Mouse (Mus musculus) testis, adult 2 months (tissue): Measurements from ENCODE around the gene Gabrr1.

Experiments used
- CTCF ChIP-seq: fragments of 200-500 bp; IDR thresholded peaks from 2 replicates; pipeline ENCODE4 v1.5.1; 2012; ENCODE audit warnings: low read depth, mild to moderate bottlenecking, inconsistent platforms, low read length, moderate library complexity; ENCODE audit not compliant: control insufficient read depth, insufficient read depth, insufficient replicate concordance
- POLR2A ChIP-seq: fragments of 200-500 bp; IDR thresholded peaks from 2 replicates; pipeline ENCODE4 v1.6.1; 2012; ENCODE audit warnings: low read depth, mild to moderate bottlenecking, inconsistent platforms, low read length, moderate library complexity; ENCODE audit not compliant: control insufficient read depth

DNA sequence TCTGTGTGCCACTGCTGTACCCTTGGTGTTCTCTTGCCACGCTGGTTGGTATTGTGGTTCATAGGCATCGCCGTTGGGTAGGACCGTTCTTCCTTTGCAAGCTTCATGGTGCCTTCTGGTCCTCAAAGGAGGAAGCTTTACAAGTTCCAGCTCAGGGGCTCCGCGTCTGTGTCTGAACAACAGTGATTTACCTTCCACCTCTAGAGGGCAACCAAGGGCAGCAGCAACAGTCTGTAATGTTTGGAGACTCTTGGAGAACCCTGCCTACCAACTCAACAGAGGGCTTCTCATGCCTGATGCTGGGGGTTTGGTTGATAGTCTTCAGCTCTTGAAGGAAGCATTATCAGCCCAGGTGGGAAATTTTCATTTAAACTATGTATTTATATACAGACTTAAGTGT is 7.8 kb upstream of the Gabrr1 start:
- TF ChIP-seq CTCF (peak; percentile 13; the same call in 1 of the 2 replicates), POLR2A (no peak)
